Mouse (Mus musculus): ENCODE results near the gene Parp16. TPM values are rescaled to one million over a fixed set of nuclear protein-coding genes. Genes with fewer than 3 reads are reported as not detected.

The Parp16 gene
- polyA plus RNA-seq (2015; fragmentation: Nextera tagmentation; extraction: Ambion mirVana) = 6.7 and 8.1 TPM in 2 replicates

GRCm38 (mm10) chr9:65195053-65195452 is at the start of gene Parp16:
Gene Parp16 (plus strand): TSS chr9:65195353.
- H3K4me1 ChIP-seq (replicated peaks) = peaks cover 25% of the 10 kb centered on the region
- peak within 1 kb of the TSS; percentile 44 for H3K4me2 ChIP-seq
- ATAC-seq (ENCODE audit: low FRiP score, low read depth) = no peak
- H3K27ac ChIP-seq (replicated peaks) = peak within 1 kb of the TSS; percentile 85
- WGBS = 84% methylated on average over 4 of the region's 4 CpGs
- H3K4me3 ChIP-seq = no peak within 1 kb of the TSS
- no peaks in the 10 kb centered on the region for H3K36me3 ChIP-seq
- no peaks in the 10 kb centered on the region for H3K27me3 ChIP-seq
- no peaks in the 10 kb centered on the region for H3K9me3 ChIP-seq
- H3K9ac ChIP-seq = peak within 1 kb of the TSS; percentile 14; the same call in 1 of the 2 replicates

- ATAC-seq (ENCODE audit: low FRiP score, low read depth) = no peak
These were observed 49.2 kb upstream of the Parp16 start for GRCm38 (mm10) chr9:65146001-65146400.

DNA sequence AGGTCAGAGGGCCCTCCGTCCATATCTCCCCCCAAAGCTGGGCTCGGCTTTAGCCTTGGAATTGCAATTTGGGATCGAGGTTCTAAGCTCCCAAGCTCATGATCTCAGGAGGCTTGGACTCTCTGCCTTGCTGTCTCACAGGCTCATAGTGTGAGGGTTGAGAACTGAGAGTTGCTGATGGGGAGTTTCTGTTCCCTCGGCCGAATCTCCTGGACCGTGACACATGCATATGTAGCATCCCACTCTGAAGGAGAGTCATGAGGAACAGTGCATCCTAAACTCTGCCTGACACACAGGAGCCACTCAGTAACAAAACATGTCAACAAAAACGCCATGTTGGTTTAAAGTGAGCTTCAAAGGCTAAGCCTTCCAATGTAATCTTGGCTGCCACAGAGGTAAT is 46.6 kb upstream of the Parp16 start:
- ATAC-seq (ENCODE audit: low FRiP score, low read depth) = no peak
- Histone ChIP-seq H3K4me1 (replicated peaks) (peaks cover 29% of the 10 kb centered on the region), H3K36me3 (peaks cover 12% of the 10 kb centered on the region; the same call in 1 of the 2 replicates), H3K4me3 (no peak overlapping the region), H3K9me3 (no peaks in the 10 kb centered on the region), H3K27ac (replicated peaks) (no peak overlapping the region), H3K4me2 (no peak overlapping the region), H3K9ac (no peak overlapping the region), H3K27me3 (no peaks in the 10 kb centered on the region)
- WGBS = 83% methylated on average over 7 of the region's 7 CpGs

More at GRCm38 (mm10) chr9:65146001-65146400, 49.2 kb upstream of the Parp16 start:
- Histone ChIP-seq H3K4me3 (no peak overlapping the region), H3K4me1 (replicated peaks) (peaks cover 34% of the 10 kb centered on the region), H3K4me2 (no peak overlapping the region), H3K9ac (no peak overlapping the region), H3K36me3 (peaks cover 12% of the 10 kb centered on the region; the same call in 1 of the 2 replicates), H3K27ac (replicated peaks) (0 out of 2 replicates have a peak overlapping the region, but pooled peaks have one; percentile 40), H3K9me3 (no peaks in the 10 kb centered on the region), H3K27me3 (no peaks in the 10 kb centered on the region)
- WGBS = 28% methylated on average over 5 of the region's 5 CpGs

DNA sequence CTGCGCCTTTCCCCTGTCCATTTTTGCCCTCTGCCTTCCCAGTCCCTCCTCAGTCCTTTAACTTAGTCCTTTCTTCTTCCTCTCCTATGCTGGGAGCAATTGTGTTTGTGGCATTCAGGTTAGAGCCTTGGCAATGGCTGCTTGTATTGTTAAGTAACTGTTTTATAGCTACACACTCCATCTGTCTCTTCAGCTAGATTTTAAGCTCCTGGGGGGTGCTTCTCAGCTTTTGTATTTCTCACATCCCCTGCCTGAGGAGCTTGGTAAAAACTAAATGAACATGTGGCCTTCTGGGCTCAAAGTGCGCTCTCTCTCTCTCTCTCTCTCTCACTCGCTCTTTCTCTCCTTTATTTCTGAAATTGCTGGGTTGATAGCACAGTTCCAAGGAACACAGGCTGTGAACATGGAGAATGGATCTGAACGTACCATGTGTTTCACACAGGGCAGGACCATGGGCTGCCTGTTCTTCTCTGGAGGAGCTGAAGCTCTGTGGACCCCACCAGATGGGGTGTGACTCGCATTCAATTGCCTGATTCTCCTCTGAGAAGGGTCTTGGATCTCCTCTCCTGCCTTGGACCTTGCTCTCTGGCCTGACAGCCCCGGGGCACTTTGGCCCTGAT is 42.3 kb upstream of the Parp16 start:
- H3K9ac ChIP-seq = peak overlapping the region; percentile 18; the same call in 1 of the 2 replicates

DNA sequence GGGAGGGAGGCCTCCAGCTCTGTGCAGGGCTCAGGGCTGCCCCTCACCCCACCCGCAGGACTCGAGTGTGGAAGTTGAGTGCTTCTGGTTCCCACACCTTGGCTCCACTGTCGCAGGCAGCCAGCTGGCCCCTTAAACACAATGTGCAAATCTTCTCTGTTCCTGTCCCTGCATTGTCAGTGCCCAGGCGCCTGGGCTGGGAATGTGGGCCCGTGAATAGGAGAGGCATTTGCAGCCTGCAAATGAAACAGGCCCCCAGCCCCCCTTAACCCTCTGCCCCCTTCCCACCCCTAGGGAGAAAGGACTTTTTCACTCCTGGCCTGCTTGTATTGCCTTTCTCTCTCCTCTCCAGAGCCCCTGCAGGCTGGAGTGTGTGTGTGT is 41.8 kb upstream of the Parp16 start:
- H3K9me3 ChIP-seq = no peaks in the 10 kb centered on the region
- H3K27me3 ChIP-seq = no peaks in the 10 kb centered on the region
- peaks cover 37% of the 10 kb centered on the region for H3K4me1 ChIP-seq (replicated peaks)
- peak; percentile 82 for ATAC-seq (ENCODE audit: low FRiP score, low read depth)
- H3K36me3 ChIP-seq = 0 out of 2 replicates have a peak, but pooled peaks cover 3% of the 10 kb centered on the region
- no peak overlapping the region for H3K4me3 ChIP-seq
- peak overlapping the region; percentile 77 for H3K27ac ChIP-seq (replicated peaks)
- WGBS = 5% methylated on average over 5 of the region's 5 CpGs
- no peak overlapping the region for H3K4me2 ChIP-seq
- peak overlapping the region; percentile 18; the same call in 1 of the 2 replicates for H3K9ac ChIP-seq

More for the DNA sequence above, 42.3 kb upstream of the Parp16 start:
- WGBS = 19% methylated on average over 6 of the region's 6 CpGs
- H3K27ac ChIP-seq (replicated peaks) = peak overlapping the region; percentile 77
- no peak overlapping the region for H3K4me3 ChIP-seq
- H3K9me3 ChIP-seq = no peaks in the 10 kb centered on the region
- H3K27me3 ChIP-seq = no peaks in the 10 kb centered on the region
- H3K4me1 ChIP-seq (replicated peaks) = peaks cover 37% of the 10 kb centered on the region
- peak; percentile 65; the same call in 1 of the 2 replicates for ATAC-seq (ENCODE audit: low FRiP score, low read depth)
- 0 out of 2 replicates have a peak, but pooled peaks cover 3% of the 10 kb centered on the region for H3K36me3 ChIP-seq
- H3K4me2 ChIP-seq = no peak overlapping the region

GRCm38 (mm10) chr9:65154692-65155455 is 40.3 kb upstream of the Parp16 start:
- Histone ChIP-seq H3K27ac (replicated peaks) (no peak overlapping the region), H3K4me1 (replicated peaks) (peaks cover 41% of the 10 kb centered on the region), H3K27me3 (no peaks in the 10 kb centered on the region), H3K36me3 (0 out of 2 replicates have a peak, but pooled peaks cover 3% of the 10 kb centered on the region), H3K9ac (no peak overlapping the region), H3K9me3 (no peaks in the 10 kb centered on the region), H3K4me3 (no peak overlapping the region), H3K4me2 (no peak overlapping the region)
- no peak for ATAC-seq (ENCODE audit: low FRiP score, low read depth)
- WGBS = 64% methylated on average over 9 of the region's 9 CpGs

- Histone ChIP-seq H3K36me3 (no peaks in the 10 kb centered on the region), H3K9me3 (no peaks in the 10 kb centered on the region), H3K4me3 (no peak overlapping the region), H3K9ac (no peak overlapping the region), H3K4me1 (replicated peaks) (peaks cover 50% of the 10 kb centered on the region), H3K27ac (replicated peaks) (0 out of 2 replicates have a peak overlapping the region, but pooled peaks have one; percentile 3), H3K27me3 (no peaks in the 10 kb centered on the region), H3K4me2 (peak overlapping the region; percentile 17)
- WGBS = 7% methylated on average over 8 of the region's 8 CpGs
- no peak for ATAC-seq (ENCODE audit: low FRiP score, low read depth)
These were observed 38.5 kb upstream of the Parp16 start for GRCm38 (mm10) chr9:65156604-65157003.

DNA sequence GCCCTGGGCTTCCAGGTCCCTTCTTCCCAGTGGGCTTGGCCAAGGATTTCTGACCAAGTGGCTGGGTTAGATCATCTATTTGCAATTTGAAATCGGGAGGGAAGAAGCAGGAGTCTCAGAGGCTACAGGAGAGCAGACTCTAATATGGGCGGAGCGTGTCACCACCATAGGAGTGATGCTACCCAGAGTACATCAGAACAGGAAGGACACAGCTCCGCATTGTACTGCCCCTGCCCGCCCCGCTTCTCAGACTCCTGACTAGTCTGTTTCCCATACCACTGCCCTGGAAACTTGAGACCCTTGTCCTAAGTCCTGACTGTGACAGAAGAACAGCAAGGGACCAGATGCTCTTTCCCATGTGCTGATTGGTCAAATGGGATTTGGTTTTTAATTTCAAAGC is 37.5 kb upstream of the Parp16 start:
- WGBS = 58% methylated on average over 6 of the region's 6 CpGs
- H3K4me1 ChIP-seq (replicated peaks) = peaks cover 56% of the 10 kb centered on the region

GRCm38 (mm10) chr9:65161188-65161587 is 34.0 kb upstream of the Parp16 start:
- 33% methylated on average over 4 of the region's 4 CpGs for WGBS
- Histone ChIP-seq H3K9ac (no peak overlapping the region), H3K36me3 (no peaks in the 10 kb centered on the region), H3K4me2 (no peak overlapping the region), H3K9me3 (no peaks in the 10 kb centered on the region), H3K4me3 (no peak overlapping the region), H3K27ac (replicated peaks) (no peak overlapping the region), H3K4me1 (replicated peaks) (peaks cover 44% of the 10 kb centered on the region), H3K27me3 (no peaks in the 10 kb centered on the region)
- ATAC-seq (ENCODE audit: low FRiP score, low read depth) = no peak

More for the DNA sequence above, 37.5 kb upstream of the Parp16 start:
- no peaks in the 10 kb centered on the region for H3K36me3 ChIP-seq
- no peak overlapping the region for H3K9ac ChIP-seq
- no peaks in the 10 kb centered on the region for H3K27me3 ChIP-seq
- H3K4me3 ChIP-seq = no peak overlapping the region
- no peaks in the 10 kb centered on the region for H3K9me3 ChIP-seq
- H3K27ac ChIP-seq (replicated peaks) = no peak overlapping the region
- no peak overlapping the region for H3K4me2 ChIP-seq
- ATAC-seq (ENCODE audit: low FRiP score, low read depth) = no peak

DNA sequence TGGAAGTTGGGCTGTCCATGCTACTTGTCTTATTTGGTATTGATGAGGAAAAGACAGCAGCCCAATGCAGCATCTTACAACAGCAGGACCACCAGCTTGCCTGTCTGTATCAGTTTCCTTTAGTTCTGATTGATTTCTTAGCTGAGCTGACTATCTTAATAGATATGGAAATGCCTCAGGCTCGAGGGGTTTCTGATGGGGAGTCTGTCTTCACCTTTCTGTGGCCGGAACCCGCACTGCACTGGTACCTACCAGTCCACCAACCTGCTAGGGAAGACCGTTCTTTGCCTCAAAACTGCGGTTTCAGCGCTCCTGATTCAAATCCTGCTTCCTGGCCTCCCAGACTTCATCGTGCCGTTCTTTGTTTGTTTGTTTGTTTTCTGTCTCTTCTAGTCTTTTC is 33.3 kb upstream of the Parp16 start:
- no peak overlapping the region for H3K4me3 ChIP-seq
- peaks cover 37% of the 10 kb centered on the region for H3K4me1 ChIP-seq (replicated peaks)
- ATAC-seq (ENCODE audit: low FRiP score, low read depth) = no peak
- no peaks in the 10 kb centered on the region for H3K36me3 ChIP-seq
- WGBS = 14% methylated on average over 8 of the region's 8 CpGs
- H3K9ac ChIP-seq = 0 out of 2 replicates have a peak overlapping the region, but pooled peaks have one; percentile 37
- 0 out of 2 replicates have a peak overlapping the region, but pooled peaks have one; percentile 64 for H3K27ac ChIP-seq (replicated peaks)
- no peaks in the 10 kb centered on the region for H3K27me3 ChIP-seq
- peak overlapping the region; percentile 78 for H3K4me2 ChIP-seq
- no peaks in the 10 kb centered on the region for H3K9me3 ChIP-seq

- H3K27ac ChIP-seq (replicated peaks) = peak overlapping the region; percentile 64
- no peaks in the 10 kb centered on the region for H3K9me3 ChIP-seq
- peak overlapping the region; percentile 37 for H3K9ac ChIP-seq
- peak; percentile 80 for ATAC-seq (ENCODE audit: low FRiP score, low read depth)
- peaks cover 30% of the 10 kb centered on the region for H3K4me1 ChIP-seq (replicated peaks)
- peak overlapping the region; percentile 78 for H3K4me2 ChIP-seq
- 2% methylated on average over 51 of the region's 69 CpGs for WGBS
- H3K4me3 ChIP-seq = peak overlapping the region; percentile 42
- no peaks in the 10 kb centered on the region for H3K36me3 ChIP-seq
- H3K27me3 ChIP-seq = no peaks in the 10 kb centered on the region
These were observed 32.2 kb upstream of the Parp16 start for GRCm38 (mm10) chr9:65162711-65163639.
